Mouse (Mus musculus): ENCODE results near the gene Ctf2. TPM values are rescaled to one million over a fixed set of nuclear protein-coding genes. Genes with fewer than 3 reads are reported as not detected.

The Ctf2 gene
- total and polyA plus RNA-seq, 3 experiments = 0.39 to 1.0 TPM; not detected in 1

DNA sequence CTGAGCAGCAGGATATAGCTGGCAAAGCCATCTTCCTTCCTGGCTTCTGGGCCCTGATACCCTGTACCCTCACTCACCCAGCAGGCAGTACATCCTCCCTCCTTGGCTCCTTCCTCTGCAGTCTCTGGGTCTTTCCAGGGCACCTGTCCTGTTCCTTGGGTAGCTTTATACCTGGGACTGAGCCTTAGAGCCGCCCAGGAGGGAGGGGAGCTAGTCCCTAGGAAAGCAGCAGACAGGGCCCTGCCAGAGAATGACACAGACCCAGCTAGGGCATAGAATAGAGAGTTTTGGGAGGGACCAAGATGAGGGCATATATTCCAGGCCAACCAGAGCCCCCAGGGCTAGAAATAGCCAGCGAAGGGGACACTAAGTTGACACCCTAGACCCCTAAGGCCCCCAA, 6.5 kb downstream of the Ctf2 start:
- TF ChIP-seq POLR2A (IDR thresholded peaks at IDR 0.05; ENCODE audit: control insufficient read depth in 1 of 2, insufficient read depth in 1 of 2, low read depth in 1 of 2, low read length in 2 of 2, poor library complexity in 1 of 2) = no peak
- no peak for TF ChIP-seq ELF1 (IDR thresholded peaks at IDR 0.05; ENCODE audit: low read depth, low read length)
- no peak for TF ChIP-seq ZC3H11A (IDR thresholded peaks at IDR 0.05; ENCODE audit: low read depth, low read length)
- TF ChIP-seq ZKSCAN1 (IDR thresholded peaks at IDR 0.05; ENCODE audit: low read depth, low read length) = no peak
- no peak for TF ChIP-seq SMC3 (IDR thresholded peaks at IDR 0.05; ENCODE audit: low read depth, low read length)
- no peak for TF ChIP-seq BHLHE40 (IDR thresholded peaks at IDR 0.05; ENCODE audit: borderline replicate concordance, low read depth, low read length)
- TF ChIP-seq MAZ (IDR thresholded peaks at IDR 0.05; ENCODE audit: low read depth, low read length) = no peak
- TF ChIP-seq GATA1 (IDR thresholded peaks at IDR 0.05; ENCODE audit: low read depth, low read length) = no peak
- TF ChIP-seq GABPA (IDR thresholded peaks at IDR 0.05; ENCODE audit: low read depth, low read length) = no peak
- no peak for TF ChIP-seq ZMIZ1 (IDR thresholded peaks at IDR 0.05; ENCODE audit: low read depth, low read length)
- TF ChIP-seq MYC (IDR thresholded peaks at IDR 0.05; ENCODE audit: low read depth, low read length) = no peak
- H3K4me1 ChIP-seq (ENCODE audit: control insufficient read depth in 1 of 2, insufficient read depth in 2 of 2, low read length in 2 of 2) = no peaks in the 10 kb centered on the region
- no peak overlapping the region for H3K4me3 ChIP-seq (ENCODE audit: control insufficient read depth in 1 of 2, insufficient read depth in 1 of 2, low read depth in 2 of 2, low read length in 2 of 2)
- H3K79me2 ChIP-seq (ENCODE audit: control insufficient read depth, insufficient read depth, low read length, poor library complexity) = no peaks in the 10 kb centered on the region
- H3K9me3 ChIP-seq (replicated peaks; ENCODE audit: insufficient read depth, low read length) = no peaks in the 10 kb centered on the region
- no peaks in the 10 kb centered on the region; a peak in 1 of 4 replicates for H3K36me3 ChIP-seq (ENCODE audit: control insufficient read depth in 1 of 2, insufficient read depth in 2 of 2, low read length in 2 of 2)
- H3K27me3 ChIP-seq (ENCODE audit: control insufficient read depth in 1 of 2, insufficient read depth in 2 of 2, low read length in 2 of 2) = no peaks in the 10 kb centered on the region
- no peak overlapping the region for H3K9ac ChIP-seq (ENCODE audit: control insufficient read depth, low read depth, low read length, poor library complexity, severe bottlenecking)
- DNase-seq (ENCODE audit: low read depth, low spot score) = no peak
- H3K27ac ChIP-seq (ENCODE audit: control insufficient read depth, low read depth, low read length) = no peak overlapping the region

DNA sequence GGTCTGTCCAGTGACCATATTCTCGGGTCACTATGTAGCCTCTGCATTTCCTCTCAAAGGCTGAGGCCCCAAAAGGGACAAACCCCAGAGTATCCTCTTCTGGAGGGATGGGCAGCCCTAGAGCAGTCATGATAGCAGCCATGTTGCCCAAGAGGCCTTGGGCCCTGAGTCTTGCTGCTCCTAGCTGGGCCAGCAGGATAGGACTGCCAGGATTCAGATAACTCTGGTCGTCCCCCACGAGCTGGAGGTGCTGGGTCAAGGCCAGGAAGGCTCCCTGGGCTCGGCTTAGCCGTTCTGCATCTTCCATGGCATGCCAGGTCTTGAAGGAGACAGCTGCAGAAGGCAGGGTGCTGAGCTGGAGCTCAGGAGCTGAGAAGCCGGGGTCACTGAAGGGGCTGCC, 12.7 kb downstream of the Ctf2 start:
- Histone ChIP-seq H3K4me1 (ENCODE audit: control insufficient read depth in 1 of 2, insufficient read depth in 2 of 2, low read length in 2 of 2) (peaks cover 2 to 7% of the 10 kb centered on the region in 2 experiments; a peak in 3 of 4 replicates), H3K9me3 (replicated peaks; ENCODE audit: insufficient read depth, low read length) (no peaks in the 10 kb centered on the region), H3K27ac (ENCODE audit: control insufficient read depth, low read depth, low read length) (no peak overlapping the region), H3K36me3 (ENCODE audit: control insufficient read depth in 1 of 2, insufficient read depth in 2 of 2, low read length in 2 of 2) (peaks cover 0 to 7% of the 10 kb centered on the region in 2 experiments; a peak in 2 of 4 replicates), H3K27me3 (ENCODE audit: control insufficient read depth in 1 of 2, insufficient read depth in 2 of 2, low read length in 2 of 2) (no peaks in the 10 kb centered on the region), H3K9ac (ENCODE audit: control insufficient read depth, low read depth, low read length, poor library complexity, severe bottlenecking) (no peak overlapping the region), H3K4me3 (ENCODE audit: control insufficient read depth in 1 of 2, insufficient read depth in 1 of 2, low read depth in 2 of 2, low read length in 2 of 2) (no peak overlapping the region), H3K79me2 (ENCODE audit: control insufficient read depth, insufficient read depth, low read length, poor library complexity) (peaks cover 1% of the 10 kb centered on the region; the same call in 1 of the 2 replicates)
- TF ChIP-seq CHD1 (IDR thresholded peaks at IDR 0.05; ENCODE audit: low read depth, low read length) (no peak), ELF1 (IDR thresholded peaks at IDR 0.05; ENCODE audit: low read depth, low read length) (no peak), CHD2 (IDR thresholded peaks at IDR 0.05; ENCODE audit: low read length) (no peak), USF2 (IDR thresholded peaks at IDR 0.05; ENCODE audit: borderline replicate concordance in 1 of 2, insufficient read depth in 1 of 2, low read depth in 1 of 2, low read length in 2 of 2) (no peak), SIN3A (IDR thresholded peaks at IDR 0.05; ENCODE audit: low read length) (no peak), MAFK (IDR thresholded peaks at IDR 0.05; ENCODE audit: borderline replicate concordance, low read depth, low read length) (no peak), GATA1 (IDR thresholded peaks at IDR 0.05; ENCODE audit: low read depth, low read length) (no peak), MXI1 (IDR thresholded peaks at IDR 0.05; ENCODE audit: low read depth, low read length) (no peak), TCF12 (IDR thresholded peaks at IDR 0.05; ENCODE audit: low read depth, low read length) (no peak), KAT2A (conservative IDR thresholded peaks at IDR 0.05; ENCODE audit: low read depth, low read length) (no peak), POLR2AphosphoS5 (IDR thresholded peaks at IDR 0.05; ENCODE audit: borderline replicate concordance, low read depth, low read length) (no peak), MAZ (IDR thresholded peaks at IDR 0.05; ENCODE audit: low read depth, low read length) (no peak), GABPA (IDR thresholded peaks at IDR 0.05; ENCODE audit: low read depth, low read length) (no peak), ZKSCAN1 (IDR thresholded peaks at IDR 0.05; ENCODE audit: low read depth, low read length) (no peak), JUND (IDR thresholded peaks at IDR 0.05; ENCODE audit: low read depth, low read length) (no peak), SMC3 (IDR thresholded peaks at IDR 0.05; ENCODE audit: low read depth, low read length) (no peak), TAL1 (IDR thresholded peaks at IDR 0.05; ENCODE audit: low read length) (no peak)
- DNase-seq (ENCODE audit: low read depth, low spot score) = no peak
